Mouse (Mus musculus): ENCODE results near the gene Srrt. TPM values are rescaled to one million over a fixed set of nuclear protein-coding genes. Genes with fewer than 3 reads are reported as not detected.

Srrt gene
- polyA plus RNA-seq, 1 experiment from 2014 or later, result 124 TPM

DNA sequence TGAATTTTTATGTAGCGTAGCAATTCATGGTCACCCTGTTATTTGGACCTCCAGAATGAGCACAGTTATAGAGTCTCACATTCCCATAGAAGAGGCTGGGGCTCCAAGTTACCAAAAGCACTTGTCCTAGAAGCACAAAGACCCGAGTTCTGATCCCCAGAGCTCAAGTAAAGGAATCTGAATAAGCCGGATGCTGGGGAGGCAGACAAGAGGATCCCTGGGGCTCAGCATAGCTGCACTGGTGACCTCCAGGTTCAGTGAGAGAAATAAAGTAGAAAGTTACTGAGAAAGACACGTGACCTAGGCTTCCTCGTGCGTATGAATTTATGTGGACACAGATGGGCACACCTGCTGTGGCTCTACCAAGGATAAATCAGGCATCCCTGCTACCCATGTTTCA, 27.6 kb upstream of the Srrt start:
- H3K4me2 ChIP-seq (replicated peaks), result no peak overlapping the region
- H3K27me3 ChIP-seq, result no peaks in the 10 kb centered on the region
- WGBS, result 71% methylated on average over 6 of the region's 6 CpGs
- H3K4me3 ChIP-seq (replicated peaks), result no peak overlapping the region
- no peaks in the 10 kb centered on the region for H3K36me3 ChIP-seq
- no peak overlapping the region for H3K27ac ChIP-seq (replicated peaks)
- H3K4me1 ChIP-seq, result peaks cover 17% of the 10 kb centered on the region
- ATAC-seq (ENCODE audit: insufficient number of reproducible peaks, low FRiP score, low TSS enrichment, low read depth), result no peak
- H3K9ac ChIP-seq, result no peak overlapping the region
- H3K9me3 ChIP-seq (replicated peaks), result no peaks in the 10 kb centered on the region

- no peak for ATAC-seq (ENCODE audit: insufficient number of reproducible peaks, low FRiP score, low TSS enrichment, low read depth)
- Histone ChIP-seq H3K27me3 (no peaks in the 10 kb centered on the region), H3K36me3 (no peaks in the 10 kb centered on the region), H3K4me1 (peaks cover 10% of the 10 kb centered on the region), H3K9me3 (replicated peaks) (no peaks in the 10 kb centered on the region), H3K4me2 (replicated peaks) (peak overlapping the region; percentile 99), H3K27ac (replicated peaks) (no peak overlapping the region), H3K4me3 (replicated peaks) (peak overlapping the region; percentile 69), H3K9ac (no peak overlapping the region)
- WGBS, result 52% methylated on average over 10 of the region's 10 CpGs
These were observed 26.8 kb upstream of the Srrt start for GRCm38 (mm10) chr5:137334317-137334716.

DNA sequence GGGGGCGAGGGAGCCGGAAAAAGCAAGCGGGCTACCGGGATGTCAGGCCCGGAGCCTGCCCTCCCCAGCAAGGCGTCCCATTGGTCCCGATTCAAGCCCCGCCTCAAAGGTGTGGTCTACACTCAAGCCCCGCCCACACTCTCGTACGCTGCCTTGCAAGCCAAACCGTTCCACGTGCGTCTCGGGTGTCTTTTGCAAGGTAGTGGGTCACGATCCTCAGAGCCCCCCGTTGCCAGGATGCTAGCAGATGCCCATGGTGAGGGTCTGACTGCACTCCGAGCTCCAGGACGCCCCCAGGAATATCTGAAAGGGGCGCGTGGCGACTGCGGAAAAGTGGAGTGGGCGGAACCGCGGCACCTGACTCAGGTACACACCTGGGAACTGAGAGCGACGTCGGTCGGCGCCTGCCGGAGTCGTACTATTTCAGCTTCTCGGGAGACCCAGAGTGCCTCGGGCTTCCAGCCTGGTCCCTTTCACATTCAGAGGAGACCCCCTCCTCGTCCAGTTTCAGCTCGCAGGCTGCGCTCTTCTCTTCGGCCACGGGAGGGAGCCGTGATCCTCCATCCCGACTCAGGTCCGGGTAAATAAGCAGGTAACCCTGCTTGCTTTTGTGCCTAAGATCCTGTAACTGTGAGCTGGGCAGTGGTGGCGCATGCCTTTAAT, 26.2 kb upstream of the Srrt start, which contains the start of gene Slc12a9:
Gene Slc12a9 (minus strand): TSS at position 86 of the 663 bp plus-strand sequence.
- under 1% methylated on average over 44 of the region's 44 CpGs for WGBS
- peak; percentile 89 for ATAC-seq (ENCODE audit: insufficient number of reproducible peaks, low FRiP score, low TSS enrichment, low read depth)
- Histone ChIP-seq H3K36me3 (no peaks in the 10 kb centered on the region), H3K27me3 (no peaks in the 10 kb centered on the region), H3K9ac (peak within 1 kb of the TSS; percentile 70), H3K4me1 (peaks cover 6% of the 10 kb centered on the region), H3K27ac (replicated peaks) (peak within 1 kb of the TSS; percentile 55; the same call in 1 of the 2 replicates), H3K4me2 (replicated peaks) (peak within 1 kb of the TSS; percentile 99), H3K9me3 (replicated peaks) (no peaks in the 10 kb centered on the region), H3K4me3 (replicated peaks) (peak within 1 kb of the TSS; percentile 69)

- ATAC-seq (ENCODE audit: insufficient number of reproducible peaks, low FRiP score, low TSS enrichment, low read depth), result no peak
- H3K27ac ChIP-seq (replicated peaks), result peak overlapping the region; percentile 55; the same call in 1 of the 2 replicates
- WGBS, result 14% methylated on average over 15 of the region's 15 CpGs
These were observed 25.5 kb upstream of the Srrt start for GRCm38 (mm10) chr5:137332857-137333511.

GRCm38 (mm10) chr5:137330910-137331309, 23.4 kb upstream of the Srrt start:
- H3K4me3 ChIP-seq (replicated peaks), result no peak overlapping the region
- WGBS, result 85% methylated on average over 7 of the region's 7 CpGs
- no peak overlapping the region for H3K27ac ChIP-seq (replicated peaks)
- peaks cover 6% of the 10 kb centered on the region for H3K4me1 ChIP-seq
- no peak overlapping the region for H3K4me2 ChIP-seq (replicated peaks)
- H3K36me3 ChIP-seq, result peaks cover 12% of the 10 kb centered on the region; the same call in 1 of the 2 replicates
- ATAC-seq (ENCODE audit: insufficient number of reproducible peaks, low FRiP score, low TSS enrichment, low read depth), result no peak
- H3K9ac ChIP-seq, result no peak overlapping the region
- no peaks in the 10 kb centered on the region for H3K27me3 ChIP-seq
- H3K9me3 ChIP-seq (replicated peaks), result no peaks in the 10 kb centered on the region

More at GRCm38 (mm10) chr5:137332857-137333511, 25.5 kb upstream of the Srrt start:
- H3K4me1 ChIP-seq, result peaks cover 6% of the 10 kb centered on the region
- H3K4me3 ChIP-seq (replicated peaks), result peak overlapping the region; percentile 69
- peak overlapping the region; percentile 99 for H3K4me2 ChIP-seq (replicated peaks)
- H3K9me3 ChIP-seq (replicated peaks), result no peaks in the 10 kb centered on the region
- peak overlapping the region; percentile 70 for H3K9ac ChIP-seq
- no peaks in the 10 kb centered on the region for H3K36me3 ChIP-seq
- no peaks in the 10 kb centered on the region for H3K27me3 ChIP-seq

- H3K9me3 ChIP-seq (replicated peaks), result no peaks in the 10 kb centered on the region
- no peak overlapping the region for H3K4me2 ChIP-seq (replicated peaks)
- H3K4me1 ChIP-seq, result no peaks in the 10 kb centered on the region
- H3K36me3 ChIP-seq, result peaks cover 65% of the 10 kb centered on the region
- WGBS, result 90% methylated on average over 3 of the region's 3 CpGs
- H3K27me3 ChIP-seq, result no peaks in the 10 kb centered on the region
- H3K27ac ChIP-seq (replicated peaks), result no peak overlapping the region
- no peak overlapping the region for H3K4me3 ChIP-seq (replicated peaks)
- no peak overlapping the region for H3K9ac ChIP-seq
- no peak for ATAC-seq (ENCODE audit: insufficient number of reproducible peaks, low FRiP score, low TSS enrichment, low read depth)
These were observed 13.5 kb upstream of the Srrt start for GRCm38 (mm10) chr5:137320996-137321395.

- WGBS, result 95% methylated on average over 1 of the region's 1 CpGs
- Histone ChIP-seq H3K4me3 (replicated peaks) (no peak overlapping the region), H3K9ac (no peak overlapping the region), H3K36me3 (peaks cover 54% of the 10 kb centered on the region), H3K9me3 (replicated peaks) (no peaks in the 10 kb centered on the region), H3K4me1 (peaks cover 16% of the 10 kb centered on the region), H3K4me2 (replicated peaks) (no peak overlapping the region), H3K27me3 (no peaks in the 10 kb centered on the region), H3K27ac (replicated peaks) (no peak overlapping the region)
- ATAC-seq (ENCODE audit: insufficient number of reproducible peaks, low FRiP score, low TSS enrichment, low read depth), result no peak
These were observed 11.1 kb upstream of the Srrt start for GRCm38 (mm10) chr5:137318570-137318969.

GRCm38 (mm10) chr5:137317361-137317760, 9.9 kb upstream of the Srrt start:
- ATAC-seq (ENCODE audit: insufficient number of reproducible peaks, low FRiP score, low TSS enrichment, low read depth), result no peak
- peaks cover 43% of the 10 kb centered on the region for H3K36me3 ChIP-seq
- peaks cover 25% of the 10 kb centered on the region for H3K4me1 ChIP-seq
- no peaks in the 10 kb centered on the region for H3K27me3 ChIP-seq
- H3K9ac ChIP-seq, result no peak overlapping the region
- WGBS, result 89% methylated on average over 8 of the region's 8 CpGs
- no peak overlapping the region for H3K4me2 ChIP-seq (replicated peaks)
- no peak overlapping the region for H3K4me3 ChIP-seq (replicated peaks)
- no peaks in the 10 kb centered on the region for H3K9me3 ChIP-seq (replicated peaks)
- no peak overlapping the region for H3K27ac ChIP-seq (replicated peaks)

DNA sequence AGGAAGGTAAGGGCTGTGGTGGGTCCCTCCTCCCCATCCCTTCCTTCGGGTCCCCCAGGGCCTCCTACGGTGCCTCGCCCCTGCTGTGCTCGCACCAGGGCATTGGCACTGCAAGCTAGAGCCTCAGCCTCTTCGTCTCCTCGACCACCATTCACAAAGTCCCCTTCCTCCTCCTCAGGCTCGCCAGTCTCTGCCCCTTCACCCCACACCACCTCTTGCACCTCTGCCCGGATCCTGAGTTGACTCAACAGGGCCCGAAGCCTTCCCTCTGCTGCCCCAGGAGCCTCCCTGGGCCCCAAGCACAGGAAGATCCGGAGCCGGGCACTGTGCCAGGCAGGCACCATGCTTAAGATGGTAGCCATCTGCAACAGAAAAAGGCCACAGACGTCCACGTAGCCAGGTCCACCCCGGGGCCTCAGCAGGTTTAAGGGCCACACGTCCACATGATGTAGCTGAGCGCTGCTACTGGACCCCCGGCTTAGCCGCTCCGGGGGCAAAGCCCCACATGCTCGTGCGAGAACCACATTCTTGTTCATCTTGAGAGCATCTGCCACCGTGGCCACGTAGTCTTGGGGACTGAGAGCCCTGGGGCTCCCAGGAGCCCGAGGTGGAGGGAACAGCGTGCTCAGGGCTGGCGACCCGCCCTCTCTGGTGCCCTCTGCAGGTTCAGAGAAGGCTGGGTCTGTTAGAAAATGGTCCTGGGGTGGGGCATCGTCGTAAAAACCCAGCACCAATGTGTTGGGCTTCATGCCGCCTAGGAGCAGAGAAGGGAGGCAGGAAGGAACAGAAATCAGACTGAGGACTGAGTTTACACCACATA, 7.8 kb upstream of the Srrt start:
- peaks cover 41% of the 10 kb centered on the region for H3K36me3 ChIP-seq
- no peak overlapping the region for H3K4me3 ChIP-seq (replicated peaks)
- peak overlapping the region; percentile 97 for H3K27ac ChIP-seq (replicated peaks)
- 0 out of 2 replicates have a peak overlapping the region, but pooled peaks have one; percentile 15 for H3K9ac ChIP-seq
- peaks cover 37% of the 10 kb centered on the region for H3K4me1 ChIP-seq
- peak overlapping the region; percentile 88 for H3K4me2 ChIP-seq (replicated peaks)
- 37% methylated on average over 30 of the region's 30 CpGs for WGBS
- no peaks in the 10 kb centered on the region for H3K9me3 ChIP-seq (replicated peaks)
- no peaks in the 10 kb centered on the region for H3K27me3 ChIP-seq
- ATAC-seq (ENCODE audit: insufficient number of reproducible peaks, low FRiP score, low TSS enrichment, low read depth), result no peak

DNA sequence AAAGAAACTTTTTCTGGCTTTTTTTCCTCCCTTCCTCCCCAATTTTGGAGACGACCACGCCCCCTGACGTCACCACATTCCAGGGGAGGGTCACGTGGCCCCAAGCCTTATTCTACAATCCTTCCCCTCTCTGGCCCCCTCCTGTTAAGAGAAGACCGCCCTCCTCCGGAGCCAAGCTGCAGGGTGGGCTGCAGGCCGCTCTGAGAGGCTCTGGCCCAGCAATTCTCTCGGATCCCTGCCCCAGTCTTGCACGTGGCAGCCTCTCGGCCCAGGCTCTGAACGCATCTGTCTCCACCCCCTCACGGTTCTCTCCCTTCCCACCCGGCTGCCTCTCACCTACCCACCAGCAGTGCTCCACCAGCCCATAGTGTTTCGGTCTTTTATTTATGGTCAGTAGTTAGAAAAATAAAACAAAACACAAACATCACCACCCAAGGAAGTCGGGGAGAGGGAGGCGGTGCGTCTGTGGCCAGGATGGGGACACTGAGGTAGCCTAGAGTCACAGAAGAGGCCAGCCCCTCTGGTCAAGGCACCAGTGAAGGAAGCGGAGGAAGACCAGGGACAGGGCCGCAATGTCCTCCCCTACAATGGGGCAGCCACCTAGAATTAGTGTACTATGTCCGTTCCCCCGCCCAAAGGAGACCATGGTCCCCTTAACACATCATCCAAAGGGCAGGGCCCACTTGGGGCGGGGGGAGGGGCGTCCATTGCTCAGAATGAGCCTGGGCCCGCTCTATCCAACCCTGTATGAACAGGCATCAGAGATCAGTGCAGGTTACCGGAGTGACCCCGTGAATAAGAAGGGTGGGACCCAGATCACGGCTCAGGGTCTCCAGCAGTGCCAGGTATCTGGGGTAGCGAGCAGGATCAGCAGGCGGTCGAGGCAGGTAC, 7.0 kb upstream of the Srrt start, which contains the start of gene Trip6:
Gene Trip6 (minus strand): TSS at position 212 of the 891 bp plus-strand sequence.
- peak within 1 kb of the TSS; percentile 88 for H3K4me2 ChIP-seq (replicated peaks)
- H3K36me3 ChIP-seq, result peaks cover 43% of the 10 kb centered on the region
- WGBS, result 15% methylated on average over 30 of the region's 30 CpGs

More for the DNA sequence above, 7.0 kb upstream of the Srrt start, which contains the start of gene Trip6:
- no peaks in the 10 kb centered on the region for H3K9me3 ChIP-seq (replicated peaks)
- peak; percentile 95 for ATAC-seq (ENCODE audit: insufficient number of reproducible peaks, low FRiP score, low TSS enrichment, low read depth)
- H3K9ac ChIP-seq, result peak within 1 kb of the TSS; percentile 72
- no peaks in the 10 kb centered on the region for H3K27me3 ChIP-seq
- H3K27ac ChIP-seq (replicated peaks), result peak within 1 kb of the TSS; percentile 97
- peak within 1 kb of the TSS; percentile 68 for H3K4me3 ChIP-seq (replicated peaks)
- H3K4me1 ChIP-seq, result peaks cover 37% of the 10 kb centered on the region
